ENCODE assay signal across 13 mouse cellular contexts in the genomic region with DNA sequence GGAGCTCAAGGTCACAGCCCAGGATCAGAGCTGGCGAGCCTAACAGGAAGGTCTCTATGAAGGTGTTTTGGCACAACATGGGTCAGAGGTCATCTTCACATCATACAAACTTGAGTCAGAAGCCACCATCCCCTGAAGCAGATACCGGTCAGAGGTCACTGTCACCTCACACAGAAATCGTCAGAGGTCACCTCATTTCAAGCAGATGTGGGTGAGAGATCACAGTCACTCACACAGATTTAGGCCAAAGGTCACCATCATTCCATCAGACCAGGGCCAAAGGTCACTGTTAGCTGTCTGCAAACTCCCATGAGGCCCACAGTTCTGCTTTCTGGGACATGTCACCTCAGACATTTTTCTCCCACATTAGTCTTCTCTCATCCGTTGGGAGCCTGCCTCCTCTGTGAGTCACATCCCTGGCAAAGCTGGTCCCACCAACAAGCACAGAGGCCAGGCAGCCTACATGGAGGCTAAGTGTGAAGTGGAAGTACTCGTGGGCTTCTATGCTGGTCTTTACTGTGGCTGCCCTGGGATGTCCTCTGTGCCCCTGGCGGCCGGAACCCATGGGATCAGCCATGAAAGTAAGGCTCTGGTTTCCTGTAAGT. TPM values are rescaled to one million over a fixed set of nuclear protein-coding genes. Genes with fewer than 3 reads are reported as not detected.
A peak's percentile ranks its signal among the peaks of the same experiment; 100 is the strongest.
DNase-seq lines count a peak whose midpoint lies in the region; ATAC-seq and TF ChIP-seq lines count a peak whose summit lies in the region.
"Had no signal": no experiment of that assay in that cellular context is flagged by ENCODE, and none has a peak within 500 bp of the region (broad histone marks: within the 10 kb centered on the region; RNA-seq: fewer than 3 reads in every experiment).

No protein-coding gene starts in this region.

- no peaks in the 10 kb centered on the region for H3K36me3 ChIP-seq in lung, postnatal 0 days (ENCODE audit: insufficient read depth, low read length)
- H3K36me3 ChIP-seq in MEL (ENCODE audit: control insufficient read depth in 1 of 2, insufficient read depth in 2 of 2, low read length in 2 of 2) = peaks cover 8 to 67% of the 10 kb centered on the region in 2 experiments
- H3K36me3 ChIP-seq in liver, embryonic 14.5 days (replicated peaks; ENCODE audit: control insufficient read depth, insufficient read depth, low read depth) = no peaks in the 10 kb centered on the region; the same call in 1 of the 2 replicates
- H3K36me3 ChIP-seq: forebrain, embryonic 12.5 days had no signal

- TF ChIP-seq CTCF in lung, postnatal 0 days (IDR thresholded peaks at IDR 0.05) = no peak
- TF ChIP-seq CTCF in MEL (IDR thresholded peaks at IDR 0.05 in 2 of 3, conservative IDR thresholded peaks at IDR 0.05 in 1 of 3; ENCODE audit: control insufficient read depth in 1 of 3, insufficient read depth in 1 of 3, low read depth in 2 of 3, low read length in 3 of 3, poor library complexity in 1 of 3, severe bottlenecking in 1 of 3) = no peak
- TF ChIP-seq CTCF in liver, embryonic 14.5 days (IDR thresholded peaks at IDR 0.05; ENCODE audit: low read depth) = 0 out of 2 replicates have a peak, but pooled peaks have one; percentile 10

- WGBS in lung, postnatal 0 days = 62% methylated on average over 7 of the region's 7 CpGs
- WGBS in liver, embryonic 14.5 days (ENCODE audit: insufficient replicate concordance) = 37% methylated on average over 7 of the region's 7 CpGs

- peaks cover 4% of the 10 kb centered on the region; the same call in 1 of the 2 replicates for H3K4me1 ChIP-seq in lung, postnatal 0 days (ENCODE audit: insufficient read depth, low read depth, low read length)
- peaks cover 31 to 70% of the 10 kb centered on the region in 2 experiments for H3K4me1 ChIP-seq in MEL (ENCODE audit: control insufficient read depth in 1 of 2, insufficient read depth in 2 of 2, low read length in 2 of 2)
- H3K4me1 ChIP-seq in liver, embryonic 14.5 days (replicated peaks; ENCODE audit: control insufficient read depth in 2 of 2, insufficient read depth in 2 of 2, low read length in 1 of 2) = peaks cover 50 to 90% of the 10 kb centered on the region in 2 experiments
- H3K4me1 ChIP-seq: forebrain, embryonic 12.5 days had no signal

- no peak for TF ChIP-seq POLR2A in MEL (IDR thresholded peaks at IDR 0.05; ENCODE audit: control insufficient read depth in 1 of 2, insufficient read depth in 1 of 2, low read depth in 1 of 2, low read length in 2 of 2, poor library complexity in 1 of 2)

- peak; percentile 21 for ATAC-seq in lung, postnatal 0 days
- no peak for ATAC-seq in liver, embryonic 14.5 days (ENCODE audit: insufficient read depth)

- no peak overlapping the region for H3K27ac ChIP-seq in lung, postnatal 0 days (ENCODE audit: low read length)
- peak overlapping the region; percentile 92 for H3K27ac ChIP-seq in MEL (ENCODE audit: control insufficient read depth, low read depth, low read length)
- H3K27ac ChIP-seq in liver, embryonic 14.5 days = no peak overlapping the region
- H3K27ac ChIP-seq: forebrain, embryonic 12.5 days had no signal

- peaks cover 92% of the 10 kb centered on the region for H3K79me2 ChIP-seq in MEL (ENCODE audit: control insufficient read depth, insufficient read depth, low read length, poor library complexity)

- H3K4me2 ChIP-seq in lung, postnatal 0 days (replicated peaks; ENCODE audit: low read depth, low read length) = no peak overlapping the region
- H3K4me2 ChIP-seq in liver, embryonic 14.5 days (ENCODE audit: low read depth) = peak overlapping the region; percentile 78
- H3K4me2 ChIP-seq: forebrain, embryonic 12.5 days had no signal

- H3K27me3 ChIP-seq in lung, postnatal 0 days (replicated peaks; ENCODE audit: insufficient read depth, low read length) = no peaks in the 10 kb centered on the region
- H3K27me3 ChIP-seq in MEL (ENCODE audit: control insufficient read depth in 1 of 2, insufficient read depth in 2 of 2, low read length in 2 of 2) = no peaks in the 10 kb centered on the region
- H3K27me3 ChIP-seq in liver, embryonic 14.5 days (ENCODE audit: control insufficient read depth, insufficient read depth, low read length) = no peaks in the 10 kb centered on the region

- TF ChIP-seq EP300 in lung, postnatal 0 days (IDR thresholded peaks at IDR 0.05) = peak; percentile 44; the same call in 1 of the 2 replicates
- no peak for TF ChIP-seq EP300 in MEL (IDR thresholded peaks at IDR 0.05; ENCODE audit: low read depth in 1 of 2, low read length in 2 of 2)
- TF ChIP-seq EP300 in liver, embryonic 14.5 days (IDR thresholded peaks at IDR 0.05; ENCODE audit: low read depth) = no peak

- H3K9ac ChIP-seq in lung, postnatal 0 days (replicated peaks; ENCODE audit: low read depth) = no peak overlapping the region
- H3K9ac ChIP-seq in MEL (ENCODE audit: control insufficient read depth, low read depth, low read length, poor library complexity, severe bottlenecking) = peak overlapping the region; percentile 92
- no peak overlapping the region for H3K9ac ChIP-seq in liver, embryonic 14.5 days (replicated peaks)
- H3K9ac ChIP-seq: forebrain, embryonic 12.5 days had no signal

- TF ChIP-seq RAD21 in MEL (IDR thresholded peaks at IDR 0.05; ENCODE audit: low read depth, low read length) = no peak

- no peaks in the 10 kb centered on the region for H3K9me3 ChIP-seq in lung, postnatal 0 days (ENCODE audit: low read length)
- no peaks in the 10 kb centered on the region for H3K9me3 ChIP-seq in MEL (replicated peaks; ENCODE audit: insufficient read depth, low read length)
- no peaks in the 10 kb centered on the region for H3K9me3 ChIP-seq in liver, embryonic 14.5 days (ENCODE audit: control insufficient read depth, low read length)
- H3K9me3 ChIP-seq: forebrain, embryonic 12.5 days had no signal

- no peak overlapping the region for H3K4me3 ChIP-seq in lung, postnatal 0 days (ENCODE audit: low read depth, low read length)
- H3K4me3 ChIP-seq in MEL (ENCODE audit: control insufficient read depth in 1 of 2, insufficient read depth in 1 of 2, low read depth in 2 of 2, low read length in 2 of 2) = peak overlapping the region; percentile 74 to 81
- peak overlapping the region; percentile 14 to 60; a peak in 3 of 4 replicates for H3K4me3 ChIP-seq in liver, embryonic 14.5 days (ENCODE audit: insufficient read depth in 1 of 2, low read depth in 2 of 2, low read length in 2 of 2)
- H3K4me3 ChIP-seq: forebrain, embryonic 12.5 days had no signal

- DNase-seq in frontal cortex, postnatal 36 days (ENCODE audit: low spot score in 2 of 2) = peak; percentile 36 to 50
- no peak for DNase-seq in frontal cortex, postnatal 25 days (ENCODE audit: low spot score in 2 of 2)
- peak; percentile 23 for DNase-seq in lung, postnatal 0 days (ENCODE audit: low spot score)
- DNase-seq in lung, postnatal 25 days (ENCODE audit: low spot score) = no peak
- DNase-seq in MEL (ENCODE audit: low read depth, low spot score) = peak; percentile 43
- no peak for DNase-seq in liver, embryonic 14.5 days (ENCODE audit: low read depth in 3 of 3, low spot score in 3 of 3)
- no peak for DNase-seq in gastrocnemius, adult 18-20 months (ENCODE audit: low spot score)
- DNase-seq: adrenal gland, postnatal 25 days; cerebellum, adult 2 months; gastrocnemius, postnatal 14 days; heart, postnatal 4 days; thymus, adult 18-20 months had no signal

TF ChIP-seq in MEL, 35 proteins besides CTCF, POLR2A, EP300 and RAD21:
- TF ChIP-seq TBP (IDR thresholded peaks at IDR 0.05; ENCODE audit: low read depth, low read length) (no peak), JUND (IDR thresholded peaks at IDR 0.05; ENCODE audit: low read depth, low read length) (no peak), ZMIZ1 (IDR thresholded peaks at IDR 0.05; ENCODE audit: low read depth, low read length) (no peak), HCFC1 (IDR thresholded peaks at IDR 0.05; ENCODE audit: low read depth, low read length) (no peak), USF2 (IDR thresholded peaks at IDR 0.05; ENCODE audit: borderline replicate concordance in 1 of 2, insufficient read depth in 1 of 2, low read depth in 1 of 2, low read length in 2 of 2) (no peak), CHD1 (IDR thresholded peaks at IDR 0.05; ENCODE audit: low read depth, low read length) (no peak), TAL1 (IDR thresholded peaks at IDR 0.05; ENCODE audit: low read length) (no peak), ZNF384 (IDR thresholded peaks at IDR 0.05; ENCODE audit: low read depth, low read length) (no peak), CHD2 (IDR thresholded peaks at IDR 0.05; ENCODE audit: low read length) (no peak), POLR2AphosphoS5 (IDR thresholded peaks at IDR 0.05; ENCODE audit: borderline replicate concordance, low read depth, low read length) (no peak)
TF ChIP-seq in MEL: peak in this region for 0.

RNA-seq across cellular contexts. Expression of a gene that starts 3.4 kb away (rescaled TPM):
- 15.0 and 17.0 TPM in 2 replicates for polyA plus RNA-seq in lung, postnatal 0 days (2015; fragmentation: Nextera tagmentation; extraction: Ambion mirVana)
- 10.5 and 11.1 TPM in 2 replicates for total RNA-seq in MEL (2012; rRNA removed)
- polyA plus RNA-seq in MEL (2012; ENCODE audit: insufficient read depth in 1 of 2, insufficient read length in 2 of 2, low read depth in 1 of 2, low replicate concordance in 2 of 2, missing spikeins in 1 of 2) = 100 to 1,000 TPM in 1 of 2 experiments, not detected in 1; 102 TPM
- 1.8 and 1.9 TPM in 2 replicates for polyA plus RNA-seq in liver, embryonic 14.5 days (2012; rRNA removed)
- 3.3 and 5.0 TPM in 2 replicates for polyA plus RNA-seq in liver, embryonic 14.5 days (2014; fragmentation: Nextera tagmentation; extraction: Ambion mirVana)
- total RNA-seq in gastrocnemius, adult 18-20 months (2021) = 10 to 100 TPM; 16.1 to 25.9 TPM

Comparison
In these comparisons a context has a peak if more than half of its experiments do, and no peak if none do; other contexts are left out.
1. DNase-seq: peak in frontal cortex, postnatal 36 days (2 of 2), lung, postnatal 0 days (single experiment) and MEL (single experiment); none in frontal cortex, postnatal 25 days (0 of 2), lung, postnatal 25 days (single experiment), liver, embryonic 14.5 days (0 of 3) and gastrocnemius, adult 18-20 months (single experiment).